Mouse (Mus musculus): ENCODE results near the gene Suv39h1. TPM values are rescaled to one million over a fixed set of nuclear protein-coding genes. Genes with fewer than 3 reads are reported as not detected.

Gene Suv39h1
- total and polyA plus RNA-seq, 2 experiments from 2014 or later, result 37.7 to 46.1 TPM

DNA sequence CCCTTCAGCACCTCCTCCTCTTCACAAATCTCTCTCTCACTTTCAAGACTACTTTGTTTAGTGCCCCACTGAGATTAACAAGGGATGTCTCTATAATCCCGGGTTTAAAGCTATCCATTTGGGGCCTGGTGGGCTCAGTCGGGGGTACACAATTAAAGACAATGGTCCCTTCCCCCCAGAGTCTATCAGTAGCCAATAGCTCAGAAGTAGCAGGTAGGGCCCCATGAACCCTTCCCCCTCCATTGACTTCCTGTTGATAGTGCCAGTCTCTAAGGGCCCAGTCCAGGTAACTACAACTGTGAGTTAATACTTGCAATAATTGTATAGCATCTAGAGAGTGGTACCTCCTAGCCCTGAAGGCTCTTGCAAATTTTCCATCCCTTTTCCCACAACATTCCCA lies 61.4 kb downstream of the Suv39h1 start:
- no peak for TF ChIP-seq CTCF (IDR thresholded peaks at IDR 0.05; ENCODE audit: low read depth)
- Histone ChIP-seq H3K36me3 (ENCODE audit: insufficient read depth) (no peaks in the 10 kb centered on the region), H3K27ac (ENCODE audit: low read depth, low read length) (no peak overlapping the region), H3K4me3 (ENCODE audit: low read depth, low read length) (no peak overlapping the region), H3K27me3 (ENCODE audit: insufficient read depth, low read length) (no peaks in the 10 kb centered on the region), H3K9ac (no peak overlapping the region), H3K9me3 (ENCODE audit: low read length) (no peaks in the 10 kb centered on the region), H3K4me1 (ENCODE audit: insufficient read depth) (no peaks in the 10 kb centered on the region), H3K4me2 (ENCODE audit: low read depth) (no peak overlapping the region)
- WGBS, result 14% methylated on average over 2 of the region's 2 CpGs
- ATAC-seq (no peak), DNase-seq (no peak)

Other genes starting within 250 kb of the Suv39h1 start
- gene Otud5, start 233.4 kb downstream of the Suv39h1 start, total RNA-seq (2014; rRNA removed), result 73.7 and 76.8 TPM in 2 replicates
- gene Otud5, start 233.4 kb downstream of the Suv39h1 start, polyA plus RNA-seq (2015; fragmentation: Nextera tagmentation; extraction: Ambion mirVana), result 39.6 and 40.3 TPM in 2 replicates
- 12.2 and 13.4 TPM in 2 replicates for gene Pim2, start 196.5 kb downstream of the Suv39h1 start, total RNA-seq (2014; rRNA removed)
- 20.3 and 21.8 TPM in 2 replicates for gene Pim2, start 196.5 kb downstream of the Suv39h1 start, polyA plus RNA-seq (2015; fragmentation: Nextera tagmentation; extraction: Ambion mirVana)
- 36.3 and 39.1 TPM in 2 replicates for gene Slc35a2, start 190.7 kb downstream of the Suv39h1 start, total RNA-seq (2014; rRNA removed)
- gene Slc35a2, start 190.7 kb downstream of the Suv39h1 start, polyA plus RNA-seq (2015; fragmentation: Nextera tagmentation; extraction: Ambion mirVana), result 34.5 and 40.6 TPM in 2 replicates
- 125 and 143 TPM in 2 replicates for gene Pqbp1, start 175.5 kb downstream of the Suv39h1 start, total RNA-seq (2014; rRNA removed)
- gene Pqbp1, start 175.5 kb downstream of the Suv39h1 start, polyA plus RNA-seq (2015; fragmentation: Nextera tagmentation; extraction: Ambion mirVana), result 226 and 229 TPM in 2 replicates
- 39.6 and 42.9 TPM in 2 replicates for gene Timm17b, start 175.4 kb downstream of the Suv39h1 start, total RNA-seq (2014; rRNA removed)
- 129 and 151 TPM in 2 replicates for gene Timm17b, start 175.4 kb downstream of the Suv39h1 start, polyA plus RNA-seq (2015; fragmentation: Nextera tagmentation; extraction: Ambion mirVana)
- gene Gm10491, start 166.9 kb downstream of the Suv39h1 start, total RNA-seq (2014; rRNA removed), result not detected in 2 replicates
- gene Gm10491, start 166.9 kb downstream of the Suv39h1 start, polyA plus RNA-seq (2015; fragmentation: Nextera tagmentation; extraction: Ambion mirVana), result not detected in 2 replicates
- gene Gm10490, start 165.2 kb downstream of the Suv39h1 start, total RNA-seq (2014; rRNA removed), result 1.2 TPM in 1 of 2 replicates, not detected in the other
- gene Gm10490, start 165.2 kb downstream of the Suv39h1 start, polyA plus RNA-seq (2015; fragmentation: Nextera tagmentation; extraction: Ambion mirVana), result not detected in 2 replicates
- 69.6 and 85.4 TPM in 2 replicates for gene Pcsk1n, start 154.9 kb downstream of the Suv39h1 start, total RNA-seq (2014; rRNA removed)
- 344 and 434 TPM in 2 replicates for gene Pcsk1n, start 154.9 kb downstream of the Suv39h1 start, polyA plus RNA-seq (2015; fragmentation: Nextera tagmentation; extraction: Ambion mirVana)
- gene Eras, start 146.2 kb downstream of the Suv39h1 start, total RNA-seq (2014; rRNA removed), result not detected in 2 replicates
- gene Eras, start 146.2 kb downstream of the Suv39h1 start, polyA plus RNA-seq (2015; fragmentation: Nextera tagmentation; extraction: Ambion mirVana), result not detected in 2 replicates
- gene Hdac6, start 126.9 kb downstream of the Suv39h1 start, total RNA-seq (2014; rRNA removed), result 62.3 and 87.3 TPM in 2 replicates
- 42.3 and 51.8 TPM in 2 replicates for gene Hdac6, start 126.9 kb downstream of the Suv39h1 start, polyA plus RNA-seq (2015; fragmentation: Nextera tagmentation; extraction: Ambion mirVana)
- gene Gata1, start 96.7 kb downstream of the Suv39h1 start, total RNA-seq (2014; rRNA removed), result 0.15 TPM in 1 of 2 replicates, not detected in the other
- not detected in 2 replicates for gene Gata1, start 96.7 kb downstream of the Suv39h1 start, polyA plus RNA-seq (2015; fragmentation: Nextera tagmentation; extraction: Ambion mirVana)
- gene Glod5, start 56.3 kb downstream of the Suv39h1 start, total RNA-seq (2014; rRNA removed), result 0.43 and 0.77 TPM in 2 replicates
- 0.45 and 1.2 TPM in 2 replicates for gene Glod5, start 56.3 kb downstream of the Suv39h1 start, polyA plus RNA-seq (2015; fragmentation: Nextera tagmentation; extraction: Ambion mirVana)
- gene Was, start 15.7 kb upstream of the Suv39h1 start, total RNA-seq (2014; rRNA removed), result 0.81 and 0.85 TPM in 2 replicates
- 0.09 and 0.30 TPM in 2 replicates for gene Was, start 15.7 kb upstream of the Suv39h1 start, polyA plus RNA-seq (2015; fragmentation: Nextera tagmentation; extraction: Ambion mirVana)
- gene Wdr13, start 58.1 kb upstream of the Suv39h1 start, total RNA-seq (2014; rRNA removed), result 261 and 316 TPM in 2 replicates
- gene Wdr13, start 58.1 kb upstream of the Suv39h1 start, polyA plus RNA-seq (2015; fragmentation: Nextera tagmentation; extraction: Ambion mirVana), result 45.2 and 58.4 TPM in 2 replicates
- 581 and 651 TPM in 2 replicates for gene Rbm3, start 71.1 kb upstream of the Suv39h1 start, total RNA-seq (2014; rRNA removed)
- gene Rbm3, start 71.1 kb upstream of the Suv39h1 start, polyA plus RNA-seq (2015; fragmentation: Nextera tagmentation; extraction: Ambion mirVana), result 541 and 677 TPM in 2 replicates
- 16.3 and 19.3 TPM in 2 replicates for gene Tbc1d25, start 101.4 kb upstream of the Suv39h1 start, total RNA-seq (2014; rRNA removed)
- gene Tbc1d25, start 101.4 kb upstream of the Suv39h1 start, polyA plus RNA-seq (2015; fragmentation: Nextera tagmentation; extraction: Ambion mirVana), result 19.4 and 22.7 TPM in 2 replicates
- 11.3 and 14.3 TPM in 2 replicates for gene Ebp, start 118.8 kb upstream of the Suv39h1 start, total RNA-seq (2014; rRNA removed)
- 20.0 and 23.9 TPM in 2 replicates for gene Ebp, start 118.8 kb upstream of the Suv39h1 start, polyA plus RNA-seq (2015; fragmentation: Nextera tagmentation; extraction: Ambion mirVana)
- 37.0 and 45.8 TPM in 2 replicates for gene Porcn, start 131.8 kb upstream of the Suv39h1 start, total RNA-seq (2014; rRNA removed)
- 39.4 and 46.6 TPM in 2 replicates for gene Porcn, start 131.8 kb upstream of the Suv39h1 start, polyA plus RNA-seq (2015; fragmentation: Nextera tagmentation; extraction: Ambion mirVana)
- gene Ftsj1, start 177.6 kb upstream of the Suv39h1 start, total RNA-seq (2014; rRNA removed), result 36.9 and 44.9 TPM in 2 replicates
- gene Ftsj1, start 177.6 kb upstream of the Suv39h1 start, polyA plus RNA-seq (2015; fragmentation: Nextera tagmentation; extraction: Ambion mirVana), result 40.0 and 45.4 TPM in 2 replicates
- gene Slc38a5, start 196.4 kb upstream of the Suv39h1 start, total RNA-seq (2014; rRNA removed), result 15.3 and 20.8 TPM in 2 replicates
- gene Slc38a5, start 196.4 kb upstream of the Suv39h1 start, polyA plus RNA-seq (2015; fragmentation: Nextera tagmentation; extraction: Ambion mirVana), result 21.5 and 25.0 TPM in 2 replicates